Mouse (Mus musculus) left cerebral cortex, adult 18-20 months (tissue): ENCODE data around the gene 2210017I01Rik. TPM values are rescaled to one million over a fixed set of nuclear protein-coding genes. Genes with fewer than 3 reads are reported as not detected.

Source experiments
- DNase-seq, 2 experiments: peaks; one replicate each; pipeline ENCODE4 v3.0.0; 2021 to 2022; ENCODE audit warnings: low spot score in 2 of 2, mixed read lengths in 1 of 2
- total RNA-seq, 2 experiments: library from RNA; stranded (reverse); gene quantifications; 2 replicates each; pipeline ENCODE4 v1.2.3; 2021

2210017I01Rik gene
- total RNA-seq, 2 experiments from 2014 or later: not detected

- no peak for DNase-seq
These were observed 38.5 kb downstream of the 2210017I01Rik start for GRCm38 (mm10) chr3:92568752-92569151.

- DNase-seq: no peak
These were observed 41.9 kb downstream of the 2210017I01Rik start for GRCm38 (mm10) chr3:92565418-92565817.

Other genes starting within 250 kb of the 2210017I01Rik start
- not detected for gene Sprr2f, start 242.3 kb downstream of the 2210017I01Rik start, total RNA-seq
- gene Sprr2h, start 221.8 kb downstream of the 2210017I01Rik start, total RNA-seq: not detected
- gene Sprr2i, start 199.5 kb downstream of the 2210017I01Rik start, total RNA-seq: not detected
- not detected for gene Sprr2j-ps, start 189.4 kb downstream of the 2210017I01Rik start, total RNA-seq
- gene Gm9774, start 178.1 kb downstream of the 2210017I01Rik start, total RNA-seq: 1 to 10 TPM; 2.3 to 2.9 TPM
- not detected for gene Sprr2k, start 174.9 kb downstream of the 2210017I01Rik start, total RNA-seq
- gene Sprr1b, start 168.7 kb downstream of the 2210017I01Rik start, total RNA-seq: not detected
- not detected for gene Sprr3, start 148.8 kb downstream of the 2210017I01Rik start, total RNA-seq
- not detected for gene Sprr1a, start 121.6 kb downstream of the 2210017I01Rik start, total RNA-seq
- gene Sprr4, start 107.0 kb downstream of the 2210017I01Rik start, total RNA-seq: not detected
- gene 2310046K23Rik, start 73.0 kb downstream of the 2210017I01Rik start, total RNA-seq: not detected
- gene Ivl, start 33.8 kb downstream of the 2210017I01Rik start, total RNA-seq: not detected
- gene Smcp, start 18.5 kb downstream of the 2210017I01Rik start, total RNA-seq: not detected
- not detected for gene Lce6a, start 14.2 kb upstream of the 2210017I01Rik start, total RNA-seq
- gene Lce1a1, start 40.8 kb upstream of the 2210017I01Rik start, total RNA-seq: not detected
- gene Lce1b, start 49.4 kb upstream of the 2210017I01Rik start, total RNA-seq: not detected
- not detected for gene Lce1a2, start 62.8 kb upstream of the 2210017I01Rik start, total RNA-seq
- not detected for gene Lce1c, start 71.8 kb upstream of the 2210017I01Rik start, total RNA-seq
- gene Lce1d, start 79.7 kb upstream of the 2210017I01Rik start, total RNA-seq: not detected
- gene Lce1e, start 101.6 kb upstream of the 2210017I01Rik start, total RNA-seq: not detected
- not detected for gene Lce1f, start 112.9 kb upstream of the 2210017I01Rik start, total RNA-seq
- gene Gm38119, start 131.6 kb upstream of the 2210017I01Rik start, total RNA-seq: not detected
- not detected for gene Lce1g, start 144.8 kb upstream of the 2210017I01Rik start, total RNA-seq
- gene Lce1h, start 157.6 kb upstream of the 2210017I01Rik start, total RNA-seq: not detected
- gene Lce1i, start 171.4 kb upstream of the 2210017I01Rik start, total RNA-seq: not detected
- gene Lce1j, start 183.0 kb upstream of the 2210017I01Rik start, total RNA-seq: not detected
- gene Lce1k, start 200.4 kb upstream of the 2210017I01Rik start, total RNA-seq: not detected
- gene Kprp, start 219.8 kb upstream of the 2210017I01Rik start, total RNA-seq: not detected
- gene Lce1l, start 243.8 kb upstream of the 2210017I01Rik start, total RNA-seq: not detected